Mouse (Mus musculus) heart, embryonic 11.5 days (tissue): Measurements from ENCODE around the gene Moxd2. TPM values are rescaled to one million over a fixed set of nuclear protein-coding genes. Genes with fewer than 3 reads are reported as not detected.

Experiments
- ATAC-seq: fragments of 200-750 bp; cut with Nextera tagmentation; replicated peaks from 2 replicates; pipeline ENCODE4 v1.8.0; 2017; ENCODE audit warnings: moderate library complexity; ENCODE audit not compliant: insufficient number of reproducible peaks, low FRiP score, low TSS enrichment
- H3K27ac ChIP-seq: fragments of 300-500 bp; sonication (generic); 2 replicates; pipeline ENCODE4 v1.5.1; 2014; ENCODE audit warnings: mild to moderate bottlenecking, low read depth, low read length
- H3K27me3 ChIP-seq: fragments of 300-500 bp; sonication (generic); 2 replicates; pipeline ENCODE4 v1.6.1; 2014; ENCODE audit warnings: mild to moderate bottlenecking, low read length, mixed read lengths; ENCODE audit not compliant: control insufficient read depth, insufficient read depth
- H3K36me3 ChIP-seq: fragments of 300-500 bp; sonication (generic); 2 replicates; pipeline ENCODE4 v1.6.1; 2014; ENCODE audit warnings: mild to moderate bottlenecking, low read length, moderate library complexity, mixed read lengths; ENCODE audit not compliant: control insufficient read depth, insufficient read depth
- H3K4me1 ChIP-seq: fragments of 300-500 bp; sonication (generic); 2 replicates; pipeline ENCODE4 v1.6.1; 2014; ENCODE audit warnings: low read length; ENCODE audit not compliant: control insufficient read depth, insufficient read depth
- H3K4me2 ChIP-seq: fragments of 300-500 bp; sonication (generic); 2 replicates; pipeline ENCODE4 v1.6.1; 2014; ENCODE audit warnings: mild to moderate bottlenecking, moderate library complexity
- H3K4me3 ChIP-seq: fragments of 300-500 bp; sonication (generic); 2 replicates; pipeline ENCODE4 v1.5.1; 2014; ENCODE audit warnings: low read depth, low read length
- H3K9ac ChIP-seq: fragments of 300-500 bp; sonication (generic); 2 replicates; pipeline ENCODE4 v1.6.1; 2014; ENCODE audit warnings: mild to moderate bottlenecking, low read depth, low read length, moderate library complexity
- H3K9me3 ChIP-seq: fragments of 300-500 bp; sonication (generic); replicated peaks from 2 replicates; pipeline ENCODE4 v1.6.1; 2016; ENCODE audit warnings: low read length; ENCODE audit not compliant: control insufficient read depth
- WGBS: fragments of 180-500 bp; shearing (Covaris S2); extraction: QIAGEN DNeasy Blood & Tissue Kit; methylation state at CpG from one replicate; pipeline ENCODE4 v1.1.7; 2014; ENCODE audit not compliant: insufficient replicate concordance; 5-methylcytosine and 5-hydroxymethylcytosine counted together
- polyA plus RNA-seq: library from polyadenylated mRNA; unstranded; fragments of >200 nt; fragmentation: Nextera tagmentation; extraction: Ambion mirVana; gene quantifications from 2 replicates; pipeline ENCODE4 v1.2.1, GENCODE M21; 2014

The Moxd2 gene
- not detected in 2 replicates for polyA plus RNA-seq

DNA sequence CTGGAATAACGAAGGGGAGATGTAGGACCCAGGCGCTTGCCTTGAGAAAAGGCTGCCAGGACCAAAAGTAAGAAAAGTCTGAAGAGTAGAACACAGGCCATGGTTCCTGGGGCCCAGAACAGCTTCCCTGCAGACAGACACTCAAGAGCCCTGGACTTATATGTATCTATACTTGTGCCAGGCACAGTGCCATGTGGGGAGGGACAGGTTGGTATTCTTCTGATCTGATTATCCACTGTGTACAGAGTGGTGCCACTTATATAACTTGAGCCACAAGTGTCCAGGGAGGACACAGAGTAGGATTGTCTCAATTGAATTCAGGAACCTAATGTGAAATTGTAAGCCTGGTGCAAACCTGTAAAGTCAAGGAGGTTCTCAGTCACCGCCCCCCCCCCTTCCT, at the start of gene Moxd2:
Gene Moxd2 (minus strand): TSS at position 101 of the 400 bp plus-strand sequence.
- Histone ChIP-seq H3K27me3 (no peaks in the 10 kb centered on the region), H3K4me1 (no peaks in the 10 kb centered on the region), H3K9ac (no peak within 1 kb of the TSS), H3K9me3 (no peaks in the 10 kb centered on the region), H3K36me3 (no peaks in the 10 kb centered on the region), H3K4me2 (no peak within 1 kb of the TSS), H3K4me3 (no peak within 1 kb of the TSS), H3K27ac (no peak within 1 kb of the TSS)
- WGBS = 75% methylated on average over 3 of the region's 3 CpGs
- no peak for ATAC-seq

DNA sequence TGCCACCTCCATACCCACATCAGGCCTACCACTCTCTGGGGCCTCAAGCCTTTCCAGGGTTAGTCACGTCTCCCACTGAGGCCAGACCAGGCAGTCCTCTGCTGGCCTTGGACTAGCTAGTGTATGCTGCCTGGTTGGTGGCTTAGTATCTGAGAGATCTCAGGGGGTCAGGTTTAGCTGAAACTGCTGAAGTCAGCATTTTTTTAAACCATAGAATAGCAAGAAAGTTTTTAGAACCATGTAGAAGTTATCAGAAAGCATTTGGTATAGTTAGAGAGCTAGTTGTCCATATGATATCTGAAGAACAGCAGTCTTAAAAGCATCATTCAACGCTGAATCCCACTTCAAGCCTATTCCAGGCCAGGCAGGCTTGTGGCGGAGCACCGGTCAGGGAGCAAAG, 32.7 kb upstream of the Moxd2 start:
- ATAC-seq = no peak
- H3K27me3 ChIP-seq = no peaks in the 10 kb centered on the region
- no peak overlapping the region for H3K4me3 ChIP-seq
- no peaks in the 10 kb centered on the region for H3K36me3 ChIP-seq
- H3K4me2 ChIP-seq = no peak overlapping the region
- no peak overlapping the region for H3K27ac ChIP-seq
- 72% methylated on average over 4 of the region's 4 CpGs for WGBS
- no peak overlapping the region for H3K9ac ChIP-seq
- H3K4me1 ChIP-seq = no peaks in the 10 kb centered on the region
- no peaks in the 10 kb centered on the region for H3K9me3 ChIP-seq

DNA sequence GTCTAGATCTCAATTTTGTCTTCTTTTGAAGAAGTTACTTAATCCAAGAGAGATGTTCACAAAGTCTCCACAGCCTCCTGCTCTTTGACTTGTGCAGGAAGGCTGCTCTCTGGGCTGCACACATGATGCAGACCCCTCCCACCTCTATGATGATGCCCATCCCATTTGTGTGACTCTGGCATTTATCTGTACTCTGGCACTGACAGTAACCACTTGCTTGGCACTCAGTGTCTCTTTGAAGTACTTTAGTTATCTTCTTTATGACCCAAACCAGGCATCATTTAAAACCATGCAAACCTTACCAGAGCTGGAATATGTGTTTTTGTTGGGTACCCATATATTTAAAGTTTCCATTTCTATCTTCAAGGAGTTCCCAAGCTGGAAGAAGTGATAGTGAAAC, 13.0 kb upstream of the Moxd2 start, which contains the start of gene Prss58:
Gene Prss58 (minus strand): TSS at position 101 of the 400 bp plus-strand sequence.
- H3K27ac ChIP-seq = no peak within 1 kb of the TSS
- H3K4me3 ChIP-seq = no peak within 1 kb of the TSS
- ATAC-seq = no peak

DNA sequence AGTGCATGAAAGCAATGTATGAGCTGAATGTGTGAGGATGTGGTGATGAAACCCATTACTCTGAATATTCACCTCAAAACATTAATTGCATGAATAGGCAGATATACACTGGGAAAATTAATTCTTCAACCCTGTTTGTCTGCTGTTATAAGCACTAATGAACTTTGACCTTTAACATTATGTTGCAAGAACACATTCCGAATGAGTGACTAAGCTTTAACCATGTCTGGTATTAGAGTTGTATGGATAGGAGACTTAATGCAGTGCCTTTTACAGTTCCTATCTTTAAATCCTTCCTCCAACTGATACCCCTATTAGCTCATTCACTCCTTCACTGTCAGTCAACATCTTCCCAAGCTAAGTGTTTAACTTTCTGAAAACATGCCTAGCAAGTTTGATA, 7.4 kb upstream of the Moxd2 start:
- Histone ChIP-seq H3K36me3 (no peaks in the 10 kb centered on the region), H3K9me3 (no peaks in the 10 kb centered on the region), H3K9ac (no peak overlapping the region), H3K4me3 (no peak overlapping the region), H3K27me3 (no peaks in the 10 kb centered on the region), H3K4me1 (no peaks in the 10 kb centered on the region), H3K4me2 (no peak overlapping the region), H3K27ac (no peak overlapping the region)
- no peak for ATAC-seq
- WGBS = 81% methylated on average over 1 of the region's 1 CpGs

More for the DNA sequence above, 13.0 kb upstream of the Moxd2 start, which contains the start of gene Prss58:
- no peak within 1 kb of the TSS for H3K9ac ChIP-seq
- no peaks in the 10 kb centered on the region for H3K4me1 ChIP-seq
- no peaks in the 10 kb centered on the region for H3K9me3 ChIP-seq
- no peaks in the 10 kb centered on the region for H3K27me3 ChIP-seq
- H3K36me3 ChIP-seq = no peaks in the 10 kb centered on the region
- no peak within 1 kb of the TSS for H3K4me2 ChIP-seq

DNA sequence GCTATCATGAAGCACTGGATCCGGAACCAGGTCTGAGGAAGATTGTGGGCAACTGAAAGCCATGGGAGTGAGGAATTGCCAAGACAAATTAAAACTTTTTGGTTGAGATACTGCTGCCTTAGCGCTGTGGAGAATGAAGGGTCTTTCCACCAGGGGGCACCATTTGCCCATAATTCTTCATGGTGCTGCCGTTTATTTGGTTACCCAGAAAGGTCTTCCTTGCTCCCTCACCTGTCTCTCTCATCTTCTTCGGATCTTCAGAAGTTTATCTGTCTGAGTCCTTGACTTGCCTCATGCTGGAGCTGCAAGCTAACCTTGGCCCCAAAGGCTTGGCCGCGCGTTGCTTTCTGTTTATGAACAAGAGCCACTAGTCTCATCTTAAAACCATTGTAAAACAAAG, 6.3 kb upstream of the Moxd2 start:
- Histone ChIP-seq H3K9ac (no peak overlapping the region), H3K4me3 (no peak overlapping the region), H3K4me2 (no peak overlapping the region), H3K27me3 (no peaks in the 10 kb centered on the region), H3K4me1 (no peaks in the 10 kb centered on the region), H3K27ac (no peak overlapping the region), H3K36me3 (no peaks in the 10 kb centered on the region), H3K9me3 (no peaks in the 10 kb centered on the region)
- 46% methylated on average over 7 of the region's 7 CpGs for WGBS
- no peak for ATAC-seq

DNA sequence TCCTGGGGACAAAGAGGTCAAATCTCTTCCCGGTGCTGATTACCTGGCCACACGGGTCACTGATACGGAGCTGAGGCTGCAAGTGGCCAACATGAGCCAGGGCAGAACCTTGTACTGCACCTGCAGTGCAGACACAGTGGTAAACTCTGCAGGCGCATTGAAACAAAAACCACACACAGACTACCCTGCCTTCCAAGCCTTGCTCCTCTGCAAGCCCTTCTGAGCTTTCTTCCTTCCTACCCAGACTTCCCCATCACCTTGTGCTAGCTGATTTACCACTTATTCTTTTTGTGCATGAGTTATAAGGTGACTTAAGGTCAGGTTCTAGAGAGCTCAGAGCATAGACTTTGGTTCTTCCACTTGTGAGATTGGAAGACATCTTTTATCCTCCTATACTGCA, 4.5 kb upstream of the Moxd2 start:
- Histone ChIP-seq H3K4me1 (no peaks in the 10 kb centered on the region), H3K4me2 (no peak overlapping the region), H3K9me3 (no peaks in the 10 kb centered on the region), H3K36me3 (no peaks in the 10 kb centered on the region), H3K4me3 (no peak overlapping the region), H3K27me3 (no peaks in the 10 kb centered on the region), H3K9ac (no peak overlapping the region), H3K27ac (no peak overlapping the region)
- 64% methylated on average over 4 of the region's 4 CpGs for WGBS
- ATAC-seq = no peak

DNA sequence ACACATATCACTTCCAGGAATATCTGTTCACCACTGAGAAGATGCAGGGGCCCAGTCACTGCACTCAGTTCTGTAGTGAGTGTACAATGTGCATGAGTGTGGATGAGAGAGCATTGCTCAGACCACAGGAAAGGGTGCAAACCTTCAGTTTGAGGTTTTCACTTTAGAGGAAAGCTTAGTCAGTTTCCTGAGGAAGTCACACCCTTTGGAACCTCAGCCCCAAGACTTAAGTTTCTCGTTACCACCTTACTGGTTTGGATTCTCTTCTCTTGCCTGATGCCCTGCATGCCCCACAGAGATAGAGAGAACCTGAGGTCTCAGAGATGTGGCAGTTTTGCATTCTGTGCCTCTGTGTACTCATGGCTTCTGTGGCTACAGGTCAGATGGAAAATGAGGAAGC, 3.7 kb upstream of the Moxd2 start:
- no peaks in the 10 kb centered on the region for H3K27me3 ChIP-seq
- no peaks in the 10 kb centered on the region for H3K4me1 ChIP-seq
- no peak for ATAC-seq
- no peak overlapping the region for H3K9ac ChIP-seq
- H3K4me3 ChIP-seq = no peak overlapping the region
- H3K4me2 ChIP-seq = no peak overlapping the region
- H3K27ac ChIP-seq = no peak overlapping the region
- no peaks in the 10 kb centered on the region for H3K36me3 ChIP-seq
- no peaks in the 10 kb centered on the region for H3K9me3 ChIP-seq
- WGBS = 30% methylated on average over 1 of the region's 1 CpGs

DNA sequence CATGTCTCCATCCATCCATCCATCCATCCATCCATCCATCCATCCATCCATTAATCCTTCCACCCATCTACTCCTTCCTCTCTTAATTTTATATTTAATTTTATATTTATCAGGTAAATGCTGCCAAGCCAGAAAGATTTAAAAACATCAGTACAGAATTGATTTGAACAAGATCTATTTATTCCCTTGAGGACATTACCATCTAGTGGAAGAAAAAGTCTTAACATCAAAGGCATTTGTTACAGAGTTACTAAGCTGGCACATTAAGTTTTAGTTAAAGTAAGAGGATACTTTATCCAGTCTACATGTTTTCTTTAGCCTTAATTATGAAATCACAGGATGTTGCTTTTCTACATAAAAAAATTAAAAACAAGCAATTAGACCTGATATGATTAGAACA, 42.0 kb downstream of the Moxd2 start:
- H3K4me3 ChIP-seq = no peak overlapping the region
- H3K27ac ChIP-seq = no peak overlapping the region
- ATAC-seq = no peak
- H3K4me1 ChIP-seq = no peaks in the 10 kb centered on the region
- no peaks in the 10 kb centered on the region for H3K27me3 ChIP-seq
- no peaks in the 10 kb centered on the region for H3K9me3 ChIP-seq
- H3K9ac ChIP-seq = no peak overlapping the region
- H3K4me2 ChIP-seq = no peak overlapping the region
- H3K36me3 ChIP-seq = no peaks in the 10 kb centered on the region
